Mouse (Mus musculus) liver, embryonic 11.5 days (tissue): ENCODE results near the gene Rbfox1. TPM values are rescaled to one million over a fixed set of nuclear protein-coding genes. Genes with fewer than 3 reads are reported as not detected.

Experiments
- ATAC-seq: fragments of 200-750 bp; cut with Nextera tagmentation; replicated peaks from 2 replicates; pipeline ENCODE4 v1.8.0; 2017; ENCODE audit warnings: moderate number of reproducible peaks, mild to moderate bottlenecking, moderate TSS enrichment, moderate library complexity; ENCODE audit not compliant: low FRiP score
- DNase-seq: peaks from one replicate; pipeline ENCODE4 v3.0.0-alpha.2; 2017; ENCODE audit warnings: low spot score
- H3K27ac ChIP-seq: fragments of 300-500 bp; sonication (generic); 2 replicates; pipeline ENCODE4 v1.5.1; 2014; ENCODE audit warnings: mild to moderate bottlenecking, low read depth, low read length, control low read depth
- H3K27me3 ChIP-seq: fragments of 300-500 bp; sonication (generic); replicated peaks from 2 replicates; pipeline ENCODE4 v1.6.1; 2014; ENCODE audit warnings: low read length, mixed read lengths; ENCODE audit not compliant: control insufficient read depth, insufficient read depth
- H3K36me3 ChIP-seq: fragments of 300-500 bp; sonication (generic); 2 replicates; pipeline ENCODE4 v1.6.1; 2014; ENCODE audit warnings: mild to moderate bottlenecking, low read length, moderate library complexity, mixed read lengths; ENCODE audit not compliant: control insufficient read depth, insufficient read depth
- H3K4me1 ChIP-seq: fragments of 300-500 bp; sonication (generic); replicated peaks from 2 replicates; pipeline ENCODE4 v1.6.1; 2014; ENCODE audit warnings: low read length, mixed read lengths; ENCODE audit not compliant: control insufficient read depth, insufficient read depth
- H3K4me2 ChIP-seq: fragments of 300-500 bp; sonication (generic); 2 replicates; pipeline ENCODE4 v1.6.1; 2014; ENCODE audit warnings: mild to moderate bottlenecking, control low read depth, moderate library complexity
- H3K4me3 ChIP-seq: fragments of 300-500 bp; sonication (generic); 2 replicates; pipeline ENCODE4 v1.5.1; 2014; ENCODE audit warnings: low read depth, low read length, control low read depth
- H3K9ac ChIP-seq: fragments of 300-500 bp; sonication (generic); 2 replicates; pipeline ENCODE4 v1.6.1; 2014; ENCODE audit warnings: low read depth, low read length, control low read depth
- H3K9me3 ChIP-seq: fragments of 300-500 bp; sonication (generic); 2 replicates; pipeline ENCODE4 v1.6.1; 2016; ENCODE audit warnings: low read length, inconsistent platforms, mixed read lengths; ENCODE audit not compliant: control insufficient read depth
- WGBS: fragments of 180-500 bp; shearing (Covaris S2); extraction: QIAGEN DNeasy Blood & Tissue Kit; methylation state at CpG from one replicate; pipeline ENCODE4 v1.1.7; 2014; 5-methylcytosine and 5-hydroxymethylcytosine counted together
- polyA plus RNA-seq: library from polyadenylated mRNA; unstranded; fragments of >200 nt; fragmentation: Nextera tagmentation; extraction: Ambion mirVana; gene quantifications from 2 replicates; pipeline ENCODE4 v1.2.1, GENCODE M21; 2014

Gene Rbfox1
- polyA plus RNA-seq, 1 experiment from 2014 or later, result 1.4 TPM

GRCm38 (mm10) chr16:6095604-6096372 is 210.6 kb downstream of the Rbfox1 start:
- ATAC-seq (peak; percentile 100), DNase-seq (peak; percentile 40)
- WGBS, result 55% methylated on average over 2 of the region's 2 CpGs
- Histone ChIP-seq H3K9ac (no peak overlapping the region), H3K4me1 (peaks cover 8% of the 10 kb centered on the region), H3K27me3 (no peaks in the 10 kb centered on the region), H3K36me3 (no peaks in the 10 kb centered on the region), H3K4me3 (no peak overlapping the region), H3K9me3 (no peaks in the 10 kb centered on the region), H3K4me2 (peak overlapping the region; percentile 14; the same call in 1 of the 2 replicates), H3K27ac (peak overlapping the region; percentile 91)

- Histone ChIP-seq H3K4me1 (peaks cover 8% of the 10 kb centered on the region), H3K4me3 (no peak overlapping the region), H3K27me3 (no peaks in the 10 kb centered on the region), H3K4me2 (no peak overlapping the region), H3K9ac (no peak overlapping the region), H3K36me3 (no peaks in the 10 kb centered on the region), H3K9me3 (no peaks in the 10 kb centered on the region), H3K27ac (0 out of 2 replicates have a peak overlapping the region, but pooled peaks have one; percentile 25)
- DNase-seq (no peak), ATAC-seq (no peak)
- 81% methylated on average over 7 of the region's 7 CpGs for WGBS
Observed at GRCm38 (mm10) chr16:6097244-6098040, 212.3 kb downstream of the Rbfox1 start.

GRCm38 (mm10) chr16:6098116-6098515 is 213.0 kb downstream of the Rbfox1 start:
- no peak overlapping the region for H3K27ac ChIP-seq
- ATAC-seq (peak; percentile 16; the same call in 1 of the 2 replicates), DNase-seq (no peak)
- peaks cover 8% of the 10 kb centered on the region for H3K4me1 ChIP-seq
- H3K9ac ChIP-seq, result no peak overlapping the region
- H3K4me2 ChIP-seq, result no peak overlapping the region
- H3K4me3 ChIP-seq, result no peak overlapping the region
- no peaks in the 10 kb centered on the region for H3K36me3 ChIP-seq
- H3K9me3 ChIP-seq, result no peaks in the 10 kb centered on the region
- no peaks in the 10 kb centered on the region for H3K27me3 ChIP-seq
- 65% methylated on average over 3 of the region's 3 CpGs for WGBS

GRCm38 (mm10) chr16:6099598-6099997 is 214.4 kb downstream of the Rbfox1 start:
- DNase-seq (no peak), ATAC-seq (no peak)
- no peak overlapping the region for H3K27ac ChIP-seq
- no peak overlapping the region for H3K4me3 ChIP-seq
- no peak overlapping the region for H3K4me2 ChIP-seq
- H3K27me3 ChIP-seq, result no peaks in the 10 kb centered on the region
- H3K9ac ChIP-seq, result no peak overlapping the region
- H3K9me3 ChIP-seq, result no peaks in the 10 kb centered on the region
- no peaks in the 10 kb centered on the region for H3K36me3 ChIP-seq
- 82% methylated on average over 2 of the region's 2 CpGs for WGBS
- H3K4me1 ChIP-seq, result peaks cover 8% of the 10 kb centered on the region

- Histone ChIP-seq H3K4me3 (no peak overlapping the region), H3K36me3 (no peaks in the 10 kb centered on the region), H3K27ac (no peak overlapping the region), H3K27me3 (no peaks in the 10 kb centered on the region), H3K9me3 (no peaks in the 10 kb centered on the region), H3K9ac (no peak overlapping the region), H3K4me1 (peaks cover 8% of the 10 kb centered on the region), H3K4me2 (no peak overlapping the region)
- 75% methylated on average over 5 of the region's 5 CpGs for WGBS
- ATAC-seq, result no peak
- DNase-seq, result no peak
Observed at GRCm38 (mm10) chr16:6100421-6100877, 215.3 kb downstream of the Rbfox1 start.

- H3K27me3 ChIP-seq, result no peaks in the 10 kb centered on the region
- no peak overlapping the region for H3K27ac ChIP-seq
- no peak for DNase-seq
- 87% methylated on average over 2 of the region's 2 CpGs for WGBS
- no peaks in the 10 kb centered on the region for H3K36me3 ChIP-seq
- H3K4me1 ChIP-seq, result no peaks in the 10 kb centered on the region
- no peak overlapping the region for H3K4me3 ChIP-seq
- no peak for ATAC-seq
- H3K9me3 ChIP-seq, result no peaks in the 10 kb centered on the region
- no peak overlapping the region for H3K4me2 ChIP-seq
- H3K9ac ChIP-seq, result no peak overlapping the region
Observed at GRCm38 (mm10) chr16:6103713-6104112, 218.6 kb downstream of the Rbfox1 start.

GRCm38 (mm10) chr16:6110121-6110520 is 225.0 kb downstream of the Rbfox1 start:
- ATAC-seq, result no peak
- Histone ChIP-seq H3K27ac (no peak overlapping the region), H3K9ac (no peak overlapping the region), H3K9me3 (no peaks in the 10 kb centered on the region), H3K4me3 (no peak overlapping the region), H3K4me2 (no peak overlapping the region), H3K4me1 (no peaks in the 10 kb centered on the region), H3K27me3 (no peaks in the 10 kb centered on the region), H3K36me3 (no peaks in the 10 kb centered on the region)
- WGBS, result 87% methylated on average over 3 of the region's 3 CpGs
- DNase-seq, result no peak

GRCm38 (mm10) chr16:6113836-6114475 is 228.8 kb downstream of the Rbfox1 start:
- Histone ChIP-seq H3K9ac (no peak overlapping the region), H3K27me3 (no peaks in the 10 kb centered on the region), H3K36me3 (no peaks in the 10 kb centered on the region), H3K4me2 (no peak overlapping the region), H3K9me3 (no peaks in the 10 kb centered on the region), H3K4me3 (no peak overlapping the region), H3K27ac (no peak overlapping the region), H3K4me1 (no peaks in the 10 kb centered on the region)
- WGBS, result 33% methylated on average over 5 of the region's 5 CpGs
- peak; percentile 39; the same call in 1 of the 2 replicates for ATAC-seq
- no peak for DNase-seq
